Mouse (Mus musculus) testis, adult 2 months (tissue): ENCODE data around the gene Zfhx3.

Experiments
- CTCF ChIP-seq: fragments of 200-500 bp; IDR thresholded peaks from 2 replicates; pipeline ENCODE4 v1.5.1; 2012; ENCODE audit warnings: low read depth, mild to moderate bottlenecking, inconsistent platforms, low read length, moderate library complexity; ENCODE audit not compliant: control insufficient read depth, insufficient read depth, insufficient replicate concordance
- POLR2A ChIP-seq: fragments of 200-500 bp; IDR thresholded peaks from 2 replicates; pipeline ENCODE4 v1.6.1; 2012; ENCODE audit warnings: low read depth, mild to moderate bottlenecking, inconsistent platforms, low read length, moderate library complexity; ENCODE audit not compliant: control insufficient read depth

- TF ChIP-seq CTCF (no peak), POLR2A (peak; percentile 43; the same call in 1 of the 2 replicates)
Observed at GRCm38 (mm10) chr8:107926149-107926548, 16.3 kb upstream of the Zfhx3 start.
